Mouse (Mus musculus): Measurements from ENCODE around the gene Gm17267. TPM values are rescaled to one million over a fixed set of nuclear protein-coding genes. Genes with fewer than 3 reads are reported as not detected.
"Not testable (repeated sequence)": the region's sequence is repeated elsewhere in the genome, so short reads cannot be mapped to it uniquely, and the experiment has no call there.

The Gm17267 gene
- total RNA-seq (2021), result not detected
- long read RNA-seq, experiment 1, result 0 reads
- long read RNA-seq, experiment 2, result 0 reads

DNA sequence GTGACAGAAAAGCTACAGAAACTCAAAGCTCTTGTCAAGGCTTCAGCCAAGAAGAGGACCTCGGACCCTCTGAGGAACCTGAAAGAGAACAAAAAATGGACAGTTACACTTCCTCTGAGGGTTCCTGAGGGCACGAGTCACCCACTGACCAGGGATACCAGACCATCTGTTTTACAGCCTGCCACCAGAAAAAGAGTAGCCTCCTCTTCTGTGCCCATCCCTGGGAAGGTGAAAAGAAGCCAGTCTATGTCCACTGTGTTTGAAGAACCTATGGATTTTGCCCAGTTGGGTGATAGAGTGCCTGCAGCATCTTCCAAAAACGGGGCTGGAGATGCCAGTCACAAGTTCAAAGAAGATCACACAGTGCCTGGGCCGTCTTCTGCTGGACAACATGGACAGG lies at the start of gene Gm17267:
Gm17267 (plus strand) TSS at position 301 of the 400 bp plus-strand sequence.
- DNase-seq; intact Hi-C loops (cut with DNase I): not testable (repeated sequence)

Data from gastrocnemius, postnatal 36 days (tissue).